Mouse (Mus musculus) megakaryocyte, embryonic 14.5 days (primary cell): ENCODE measurements around the gene Cd3eap. TPM values are rescaled to one million over a fixed set of nuclear protein-coding genes. Genes with fewer than 3 reads are reported as not detected.

ENCODE experiments used
- H3K27me3 ChIP-seq: replicated peaks from 2 replicates; pipeline ENCODE3; 2012; ENCODE audit warnings: inconsistent platforms
- H3K36me3 ChIP-seq: replicated peaks from 2 replicates; pipeline ENCODE3; 2012; ENCODE audit warnings: low read length, inconsistent platforms, mixed read lengths
- H3K4me1 ChIP-seq: 2 replicates; pipeline ENCODE4 v1.6.1; 2012; ENCODE audit warnings: inconsistent platforms
- H3K4me3 ChIP-seq: replicated peaks from 2 replicates; pipeline ENCODE3; 2012; ENCODE audit warnings: moderate library complexity, mild to moderate bottlenecking, inconsistent platforms
- H3K9me3 ChIP-seq: 2 replicates; pipeline ENCODE4 v1.6.1; 2012; ENCODE audit warnings: inconsistent platforms
- FLI1 ChIP-seq: IDR thresholded peaks from 2 replicates; pipeline ENCODE4 v1.6.1; 2012; ENCODE audit warnings: low read length, inconsistent platforms, mixed read lengths
- GATA1 ChIP-seq: IDR thresholded peaks from 3 replicates; pipeline ENCODE4 v1.6.1; 2012; ENCODE audit warnings: mixed read lengths, low read length, inconsistent platforms, borderline replicate concordance
- polyA plus RNA-seq: library from polyadenylated mRNA; stranded (reverse); fragments of >175 nt; gene quantifications from 2 replicates; pipeline ENCODE4 v1.2.3, GENCODE M21; 2012; ENCODE audit warnings: low replicate concordance; ENCODE audit not compliant: insufficient read depth

The Cd3eap gene
- polyA plus RNA-seq, 1 experiment = 13.3 TPM

DNA sequence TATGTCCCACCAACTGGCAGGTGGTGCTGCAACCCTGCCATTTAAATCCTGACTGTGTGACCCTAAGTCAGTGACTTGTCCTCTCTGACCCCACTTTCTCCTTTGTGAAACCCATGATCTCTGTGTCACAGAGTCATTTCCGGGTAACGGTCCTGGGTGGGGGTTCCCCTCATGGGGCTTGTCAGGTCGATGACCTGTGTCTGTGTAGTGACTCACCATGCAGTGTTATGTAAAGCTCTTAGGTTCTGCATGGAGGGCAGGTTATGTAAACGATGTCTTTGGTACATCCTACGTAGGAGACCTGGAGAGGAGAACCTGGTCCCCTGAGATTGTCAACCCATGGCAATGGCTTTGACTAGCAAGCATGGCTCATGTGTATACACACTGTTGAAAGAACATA is 37.8 kb downstream of the Cd3eap start:
- no peak for TF ChIP-seq FLI1
- TF ChIP-seq GATA1 = no peak
- H3K36me3 ChIP-seq = no peaks in the 10 kb centered on the region
- peak overlapping the region; percentile 54 for H3K4me3 ChIP-seq
- H3K9me3 ChIP-seq = no peaks in the 10 kb centered on the region
- peaks cover 49% of the 10 kb centered on the region for H3K27me3 ChIP-seq
- peaks cover 85% of the 10 kb centered on the region for H3K4me1 ChIP-seq

DNA sequence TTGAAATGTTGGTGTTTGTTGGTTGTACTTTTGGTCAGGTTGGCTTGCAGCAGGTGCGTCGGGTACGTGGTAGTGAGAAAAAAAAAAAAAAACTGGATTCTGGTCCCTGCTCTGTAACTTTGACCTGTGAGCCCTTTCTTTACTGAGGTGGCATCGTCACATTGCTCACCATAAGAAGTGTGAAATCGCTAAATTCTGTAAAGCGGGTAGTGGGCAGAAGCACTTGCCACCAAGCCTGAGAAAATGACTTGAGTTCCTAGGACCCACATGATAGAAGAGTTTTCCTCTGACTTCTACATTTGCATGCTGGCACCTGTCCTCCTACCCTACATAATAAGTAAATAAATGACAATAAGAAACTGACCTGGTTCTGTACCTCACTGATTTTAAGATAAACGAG is 38.6 kb downstream of the Cd3eap start:
- no peaks in the 10 kb centered on the region for H3K9me3 ChIP-seq
- peak overlapping the region; percentile 92 for H3K4me3 ChIP-seq
- TF ChIP-seq FLI1 = no peak
- no peak for TF ChIP-seq GATA1
- peaks cover 56% of the 10 kb centered on the region for H3K27me3 ChIP-seq
- no peaks in the 10 kb centered on the region for H3K36me3 ChIP-seq
- peaks cover 85% of the 10 kb centered on the region for H3K4me1 ChIP-seq

DNA sequence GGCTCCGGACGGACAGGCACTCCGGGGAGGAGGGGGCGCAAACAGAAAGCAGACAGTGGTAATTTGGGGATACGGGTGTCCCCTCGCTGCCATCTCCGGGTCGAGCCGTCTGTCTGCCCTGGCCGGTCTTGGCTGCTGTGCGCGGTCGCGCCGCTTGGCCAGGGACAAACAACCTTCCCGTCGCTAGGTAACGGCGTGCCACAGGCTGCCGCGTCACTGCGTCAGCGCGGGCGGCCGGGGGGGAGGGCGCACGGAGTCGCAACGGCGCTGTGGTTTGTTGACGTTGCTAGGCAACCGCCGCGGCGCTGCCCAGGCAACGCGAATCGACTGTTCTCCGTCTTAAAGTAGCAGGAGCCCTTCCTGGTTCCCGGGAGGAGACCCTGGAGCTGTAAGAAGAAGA is 39.4 kb downstream of the Cd3eap start:
- peaks cover 83% of the 10 kb centered on the region for H3K4me1 ChIP-seq
- peak overlapping the region; percentile 92 for H3K4me3 ChIP-seq
- no peaks in the 10 kb centered on the region for H3K9me3 ChIP-seq
- no peaks in the 10 kb centered on the region for H3K36me3 ChIP-seq
- peaks cover 59% of the 10 kb centered on the region for H3K27me3 ChIP-seq
- TF ChIP-seq GATA1 (no peak), FLI1 (no peak)

DNA sequence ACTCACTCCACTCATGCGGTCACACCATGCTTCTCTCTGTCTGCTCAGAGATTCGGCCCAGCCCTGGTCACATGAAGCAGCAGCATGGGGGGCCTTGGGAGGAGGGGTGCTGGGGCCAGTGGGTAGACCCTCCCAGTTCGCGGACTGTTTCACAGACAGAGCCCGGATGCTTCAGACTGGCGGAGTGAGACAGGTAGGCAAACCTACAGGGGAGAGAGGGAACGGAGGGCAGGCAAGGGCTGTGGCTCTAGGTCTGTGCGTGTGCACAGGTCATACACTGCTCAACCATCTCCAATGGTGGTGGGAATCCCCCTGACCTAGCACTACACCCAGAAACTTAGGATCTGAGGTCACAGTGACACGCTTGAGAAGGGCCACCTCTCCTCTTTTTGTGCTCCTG is 39.8 kb downstream of the Cd3eap start:
- no peaks in the 10 kb centered on the region for H3K9me3 ChIP-seq
- peak overlapping the region; percentile 92 for H3K4me3 ChIP-seq
- H3K4me1 ChIP-seq = peaks cover 81% of the 10 kb centered on the region
- H3K27me3 ChIP-seq = peaks cover 61% of the 10 kb centered on the region
- H3K36me3 ChIP-seq = no peaks in the 10 kb centered on the region
- TF ChIP-seq FLI1 = no peak
- TF ChIP-seq GATA1 = no peak

DNA sequence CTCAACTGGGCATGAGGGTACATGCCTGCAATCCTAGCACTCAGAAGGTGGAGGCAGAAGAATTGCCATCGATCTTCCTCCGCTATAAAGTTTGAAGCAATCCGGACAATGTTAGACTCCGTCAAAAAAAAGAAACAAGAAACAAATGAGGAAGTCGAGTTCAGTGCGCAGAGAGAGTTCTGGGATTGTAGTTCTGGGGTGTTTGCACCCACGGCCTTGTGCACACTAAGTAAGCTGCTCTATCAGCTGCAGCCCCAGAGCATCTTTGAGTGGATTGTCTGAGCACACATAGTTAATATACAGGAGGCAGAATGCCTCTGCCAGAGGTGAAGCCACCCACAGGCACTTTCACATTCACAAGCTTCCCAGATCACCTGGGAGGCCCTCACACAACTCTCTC is 40.6 kb downstream of the Cd3eap start:
- H3K4me1 ChIP-seq = peaks cover 78% of the 10 kb centered on the region
- peaks cover 61% of the 10 kb centered on the region for H3K27me3 ChIP-seq
- TF ChIP-seq FLI1 = no peak
- no peak for TF ChIP-seq GATA1
- no peaks in the 10 kb centered on the region for H3K9me3 ChIP-seq
- H3K4me3 ChIP-seq = peak overlapping the region; percentile 47
- H3K36me3 ChIP-seq = no peaks in the 10 kb centered on the region

DNA sequence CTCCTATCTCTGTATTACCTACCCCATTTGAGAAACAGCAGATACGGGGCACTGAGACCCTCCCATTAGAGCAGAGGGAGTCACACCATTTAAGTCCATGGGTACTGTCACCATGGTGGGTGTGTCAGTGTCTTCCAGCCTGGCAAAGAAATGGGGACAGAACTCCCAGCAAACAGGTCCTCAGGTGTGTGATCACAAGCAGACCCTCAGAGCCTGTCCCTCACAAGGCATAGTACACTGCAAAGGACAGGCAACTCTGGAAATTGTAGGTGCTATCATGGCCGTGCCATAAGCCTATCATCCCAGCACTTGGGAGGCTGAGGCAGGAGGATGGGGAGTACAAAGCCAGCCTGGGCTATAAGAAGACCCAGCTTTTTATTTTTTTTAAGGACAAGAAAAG is 41.1 kb downstream of the Cd3eap start:
- H3K27me3 ChIP-seq = peaks cover 64% of the 10 kb centered on the region

DNA sequence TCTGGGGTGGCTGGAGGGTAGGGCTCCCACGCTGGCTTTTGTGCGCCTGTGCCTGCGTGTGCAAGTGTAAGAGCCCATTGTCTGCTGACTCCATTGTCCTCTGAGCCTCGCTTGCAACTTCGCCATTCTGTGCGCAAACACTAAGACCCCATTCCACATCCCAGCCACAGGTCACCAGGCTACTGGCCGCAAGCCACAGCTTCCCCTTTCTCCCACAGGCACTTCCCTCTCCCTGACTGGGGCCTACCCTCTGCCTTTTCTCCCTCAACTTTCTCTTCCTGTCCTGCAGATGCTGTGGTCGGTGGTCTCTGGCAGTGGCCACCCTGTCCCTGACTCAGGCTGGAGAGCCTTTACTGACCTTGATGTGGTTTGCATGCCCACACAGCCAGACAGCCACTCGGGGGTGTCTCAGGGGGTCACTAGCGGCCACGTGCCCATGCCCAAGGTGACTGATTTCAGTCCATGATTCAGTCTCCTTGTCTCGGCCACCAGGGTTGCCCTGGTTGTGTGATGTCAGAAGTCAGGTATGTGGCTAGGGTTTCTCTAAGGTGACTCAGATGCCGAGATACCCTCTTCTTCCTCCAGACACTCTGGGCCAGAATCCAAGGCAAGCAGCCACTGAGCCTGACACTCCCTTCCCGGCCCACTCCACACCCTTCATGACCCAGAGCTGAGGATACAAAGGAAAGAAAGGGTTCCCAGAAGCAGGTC is 42.7 kb downstream of the Cd3eap start:
- H3K36me3 ChIP-seq = no peaks in the 10 kb centered on the region
- peak overlapping the region; percentile 80 for H3K4me3 ChIP-seq
- TF ChIP-seq FLI1 (no peak), GATA1 (no peak)
- peaks cover 68% of the 10 kb centered on the region for H3K27me3 ChIP-seq
- peaks cover 76% of the 10 kb centered on the region for H3K4me1 ChIP-seq
- H3K9me3 ChIP-seq = peaks cover 6% of the 10 kb centered on the region

More for the DNA sequence above, 41.1 kb downstream of the Cd3eap start:
- Histone ChIP-seq H3K36me3 (no peaks in the 10 kb centered on the region), H3K9me3 (no peaks in the 10 kb centered on the region), H3K4me3 (no peak overlapping the region), H3K4me1 (peaks cover 80% of the 10 kb centered on the region)
- no peak for TF ChIP-seq GATA1
- TF ChIP-seq FLI1 = no peak

DNA sequence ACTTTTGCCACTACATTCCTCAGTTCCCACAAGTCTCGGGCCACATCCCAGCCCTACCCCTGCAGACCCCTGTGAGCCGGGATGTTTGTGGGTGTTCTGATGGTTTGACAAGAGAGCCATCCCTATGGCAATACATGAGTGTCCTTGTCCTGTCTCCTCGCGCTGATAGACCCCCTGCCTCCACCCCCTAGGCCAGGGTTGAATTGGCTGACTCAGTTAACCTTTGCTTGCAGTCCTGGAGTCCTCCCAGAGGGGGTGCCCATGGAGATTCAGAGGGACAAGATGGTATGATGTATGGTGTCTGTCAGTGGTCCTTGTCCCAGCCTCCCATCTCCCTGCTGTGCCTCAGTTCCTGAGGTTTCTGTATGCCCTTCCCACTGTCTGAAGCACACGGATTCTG is 45.2 kb downstream of the Cd3eap start:
- H3K27me3 ChIP-seq = peaks cover 60% of the 10 kb centered on the region
- peaks cover 6% of the 10 kb centered on the region for H3K9me3 ChIP-seq
- TF ChIP-seq GATA1 (no peak), FLI1 (no peak)
- H3K4me1 ChIP-seq = peaks cover 63% of the 10 kb centered on the region
- H3K4me3 ChIP-seq = no peak overlapping the region
- no peaks in the 10 kb centered on the region for H3K36me3 ChIP-seq

DNA sequence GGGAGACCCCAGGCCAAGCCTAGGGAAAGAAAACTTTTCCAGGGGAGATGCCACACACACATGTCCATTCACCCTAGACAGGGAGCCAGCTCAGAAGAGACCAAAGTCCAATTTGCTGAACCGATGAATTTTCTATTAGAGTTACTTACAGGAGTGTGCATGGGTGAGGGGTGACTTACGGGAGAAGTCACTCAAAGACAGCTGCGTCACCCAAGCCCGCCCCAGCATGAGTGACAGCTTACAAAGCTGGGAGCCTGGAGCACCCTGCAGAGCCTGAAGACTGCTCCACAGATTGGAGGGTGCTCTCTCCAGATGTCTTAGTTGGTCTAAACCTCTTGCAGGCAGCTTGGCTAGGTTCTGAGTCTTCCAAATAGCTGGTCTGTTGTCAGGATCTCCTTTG is 47.3 kb downstream of the Cd3eap start:
- H3K9me3 ChIP-seq = peaks cover 6% of the 10 kb centered on the region
- no peak for TF ChIP-seq FLI1
- TF ChIP-seq GATA1 = no peak
- no peaks in the 10 kb centered on the region for H3K36me3 ChIP-seq
- no peak overlapping the region for H3K4me3 ChIP-seq
- peaks cover 61% of the 10 kb centered on the region for H3K4me1 ChIP-seq
- H3K27me3 ChIP-seq = peaks cover 47% of the 10 kb centered on the region

DNA sequence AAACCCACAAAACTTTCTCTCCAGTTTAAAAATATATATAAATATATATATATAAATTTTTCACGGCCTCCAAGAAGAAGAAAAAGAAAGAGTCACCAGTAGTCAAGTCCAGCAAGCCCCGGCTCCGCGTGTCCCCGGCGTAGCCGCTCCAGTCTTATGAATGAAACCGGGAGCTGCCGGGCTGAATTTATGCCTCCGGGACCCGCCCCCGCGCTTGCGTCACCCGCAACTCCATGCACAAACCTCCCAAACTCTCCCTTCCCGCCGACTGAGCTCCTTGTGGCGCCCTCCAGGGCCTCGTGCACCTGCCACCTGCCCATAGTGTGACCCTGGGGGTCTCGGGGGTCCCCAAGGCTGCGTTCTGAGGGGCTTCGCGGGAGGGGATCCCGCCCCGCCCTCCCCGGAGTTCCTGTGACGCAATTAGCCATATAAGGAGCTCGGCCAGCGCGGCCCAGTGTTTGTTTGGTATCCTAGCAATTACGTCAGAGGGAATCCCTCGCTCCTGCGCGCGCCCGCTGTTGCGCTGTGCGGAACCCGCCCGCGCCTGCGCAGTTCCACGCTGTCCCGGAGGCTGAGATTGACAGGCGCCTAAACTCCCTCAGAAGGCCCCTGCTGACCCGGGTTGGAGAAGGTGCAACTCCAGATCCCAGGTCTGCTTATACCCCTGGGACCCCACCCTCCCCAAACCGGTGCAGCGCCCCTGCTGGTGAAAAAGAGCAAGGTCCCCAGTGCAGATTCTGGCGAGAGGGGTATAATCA is 49.2 kb downstream of the Cd3eap start, which contains the start of gene Fosb:
Gene Fosb, minus strand, starts transcription at position 168 of the 758 bp plus-strand sequence.
- peaks cover 63% of the 10 kb centered on the region for H3K4me1 ChIP-seq
- no peaks in the 10 kb centered on the region for H3K36me3 ChIP-seq
- H3K4me3 ChIP-seq = peak within 1 kb of the TSS; percentile 91
- TF ChIP-seq FLI1 (no peak), GATA1 (no peak)
- H3K9me3 ChIP-seq = peaks cover 6% of the 10 kb centered on the region
- H3K27me3 ChIP-seq = peaks cover 47% of the 10 kb centered on the region
